Mouse (Mus musculus) megakaryocyte-erythroid progenitor cell, adult 5-6 weeks (primary cell): Measurements from ENCODE around the gene Pbld2. TPM values are rescaled to one million over a fixed set of nuclear protein-coding genes. Genes with fewer than 3 reads are reported as not detected.

Experiments
- ATAC-seq: replicated peaks from 2 replicates; pipeline ENCODE4 v1.8.0; 2016; ENCODE audit warnings: mild to moderate bottlenecking, inconsistent platforms; ENCODE audit not compliant: severe bottlenecking, poor library complexity, low FRiP score, low TSS enrichment
- total RNA-seq, 2 experiments: library from RNA; stranded (forward) in 1 of 2; stranded (reverse) in 1 of 2; fragments of 200-1000, 215-1000 nt in 1 of 2; fragments of >200 nt in 1 of 2; fragmentation: Nextera tagmentation in 1 of 2; gene quantifications; 2 replicates each; pipeline ENCODE4 v1.2.3; 2014 to 2017

Pbld2 gene
- 0.42 and 0.92 TPM in 2 replicates for total RNA-seq (2014; fragmentation: Nextera tagmentation)
- total RNA-seq (2017) = 0.08 and 0.52 TPM in 2 replicates

GRCm38 (mm10) chr10:63023749-63024579, at the start of gene Pbld2, which contains the start of gene Hnrnph3:
Gene Pbld2 (plus strand): TSS chr10:63024315.
Gene Hnrnph3 (minus strand): TSS chr10:63024217.
- ATAC-seq = peak; percentile 89

GRCm38 (mm10) chr10:62979667-62980038, 44.5 kb upstream of the Pbld2 start:
- no peak for ATAC-seq

GRCm38 (mm10) chr10:62980039-62980954, 43.8 kb upstream of the Pbld2 start, which contains the start of gene Rufy2:
Gene Rufy2 (plus strand): TSS chr10:62980223.
- ATAC-seq = peak; percentile 45

GRCm38 (mm10) chr10:62984072-62984471, 40.0 kb upstream of the Pbld2 start:
- ATAC-seq = no peak

GRCm38 (mm10) chr10:62984495-62984894, 39.6 kb upstream of the Pbld2 start:
- ATAC-seq = no peak

GRCm38 (mm10) chr10:62987341-62987740, 36.8 kb upstream of the Pbld2 start:
- peak; percentile 58 for ATAC-seq

- ATAC-seq = no peak
These were observed 33.5 kb upstream of the Pbld2 start for GRCm38 (mm10) chr10:62990636-62991035.

- ATAC-seq = no peak
These were observed 30.1 kb upstream of the Pbld2 start for GRCm38 (mm10) chr10:62993991-62994390.

GRCm38 (mm10) chr10:63000584-63000983, 23.5 kb upstream of the Pbld2 start:
- ATAC-seq = peak; percentile 93

- ATAC-seq = no peak
These were observed 20.9 kb upstream of the Pbld2 start for GRCm38 (mm10) chr10:63003252-63003651.

- no peak for ATAC-seq
These were observed 19.6 kb upstream of the Pbld2 start for GRCm38 (mm10) chr10:63004556-63004955.

GRCm38 (mm10) chr10:63008193-63008592, 15.9 kb upstream of the Pbld2 start:
- ATAC-seq = 0 out of 2 replicates have a peak, but pooled peaks have one; percentile 41

GRCm38 (mm10) chr10:63010268-63010667, 13.8 kb upstream of the Pbld2 start:
- ATAC-seq = peak; percentile 57

GRCm38 (mm10) chr10:63011556-63011955, 12.6 kb upstream of the Pbld2 start:
- ATAC-seq = no peak

GRCm38 (mm10) chr10:63013476-63013875, 10.6 kb upstream of the Pbld2 start:
- ATAC-seq = peak; percentile 83

GRCm38 (mm10) chr10:63014168-63014567, 9.9 kb upstream of the Pbld2 start:
- no peak for ATAC-seq

- ATAC-seq = no peak
These were observed 4.8 kb upstream of the Pbld2 start for GRCm38 (mm10) chr10:63019304-63019703.

- peak; percentile 43 for ATAC-seq
These were observed 2.4 kb upstream of the Pbld2 start for GRCm38 (mm10) chr10:63021702-63022101.

GRCm38 (mm10) chr10:63022541-63023120, 1.5 kb upstream of the Pbld2 start:
- ATAC-seq = no peak
